Mouse (Mus musculus) thymus, postnatal 4 days (tissue): ENCODE results near the gene Krtap14.
A peak's percentile ranks its signal among the peaks of the same experiment; 100 is the strongest.

ENCODE experiments used
- DNase-seq: peaks from one replicate; pipeline ENCODE4 v3.0.0; 2021

The Krtap14 gene

GRCm38 (mm10) chr16:88826095-88826652, at the start of gene Krtap14:
Gene Krtap14, minus strand, starts transcription at chr16:88826145.
- no peak for DNase-seq

DNA sequence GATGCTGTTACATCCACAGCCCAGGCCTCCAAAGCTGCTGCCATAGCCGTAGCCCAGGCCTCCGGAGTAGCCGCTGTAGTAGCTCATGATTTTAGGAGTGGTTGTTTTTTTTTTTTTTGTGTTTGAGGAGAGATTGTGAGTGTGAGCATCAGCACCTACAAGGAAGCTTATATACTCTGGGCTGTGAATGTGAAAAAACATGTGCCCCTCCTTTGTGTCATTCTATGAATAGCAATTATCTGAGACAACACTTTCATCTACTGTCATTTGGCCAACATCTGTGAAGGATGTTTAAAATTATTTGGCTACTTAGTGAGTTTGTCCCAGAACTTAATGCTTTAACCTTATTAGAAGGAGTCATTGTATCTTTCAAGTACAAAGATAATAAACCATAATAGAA, 48.2 kb upstream of the Krtap14 start, which contains the start of gene Krtap19-2:
Gene Krtap19-2 (minus strand): TSS at position 101 of the 400 bp plus-strand sequence.
- DNase-seq, result no peak

DNA sequence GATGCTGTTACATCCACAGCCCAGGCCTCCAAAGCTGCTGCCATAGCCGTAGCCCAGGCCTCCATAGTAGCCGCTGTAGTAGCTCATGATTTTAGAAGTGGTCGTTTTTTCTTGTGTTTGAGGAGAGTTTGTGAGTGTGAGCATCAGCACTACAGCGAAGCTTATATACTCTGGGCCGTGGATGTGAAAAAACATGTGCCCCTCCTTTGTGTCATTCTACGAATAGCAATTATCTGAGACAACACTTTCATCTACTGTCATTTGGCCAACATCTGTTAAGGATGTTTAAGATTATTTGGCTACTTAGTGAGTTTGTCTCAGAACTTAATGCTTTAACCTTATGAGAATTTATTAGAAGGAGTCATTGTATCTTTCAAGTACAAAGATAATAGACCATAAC, 43.4 kb upstream of the Krtap14 start, which contains the start of gene Krtap19-1:
Gene Krtap19-1 (minus strand): TSS at position 101 of the 400 bp plus-strand sequence.
- DNase-seq, result no peak

DNA sequence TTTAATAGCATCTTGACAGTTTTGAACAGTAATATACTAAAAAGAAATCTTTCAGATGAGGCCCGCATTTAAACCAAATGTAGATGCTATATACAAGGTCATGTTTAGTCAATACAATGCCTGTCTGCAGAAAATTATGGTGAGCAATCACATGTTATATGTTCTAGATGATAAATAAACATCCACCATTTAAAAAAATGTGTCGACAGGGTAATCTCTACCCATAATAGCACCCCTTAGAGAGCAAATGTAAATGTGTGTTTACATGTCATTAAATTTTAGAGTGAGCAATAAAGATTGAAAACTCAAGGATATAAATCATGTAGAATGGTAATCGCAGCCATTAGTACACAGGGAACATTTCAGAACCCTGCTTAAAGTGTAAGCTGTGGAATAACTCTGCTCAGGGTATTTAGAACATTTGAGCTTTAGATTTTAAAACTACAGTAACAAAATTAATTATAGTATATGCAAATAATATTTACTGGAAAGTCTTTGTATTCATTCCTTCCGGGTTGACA, 39.0 kb upstream of the Krtap14 start:
- DNase-seq, result no peak

DNA sequence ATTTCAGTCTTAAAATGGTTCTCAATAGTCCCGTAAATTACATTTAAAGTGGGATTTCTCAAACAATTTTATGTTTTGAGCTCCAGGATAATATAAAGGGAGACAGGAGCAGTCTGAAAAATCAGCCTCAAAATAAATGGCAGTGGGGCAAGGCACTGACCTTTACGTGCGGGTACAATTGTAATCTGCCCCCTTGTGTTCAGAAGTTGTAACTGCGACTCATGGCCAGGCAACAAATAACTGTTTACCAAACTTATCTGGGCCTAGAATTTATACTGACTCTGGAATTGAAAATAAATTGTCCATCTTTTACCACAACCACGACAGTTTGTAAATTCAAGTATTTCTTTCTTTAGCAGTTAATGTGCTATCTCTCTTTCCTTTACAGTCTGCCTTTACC, 25.5 kb upstream of the Krtap14 start:
- DNase-seq, result peak; percentile 11

- no peak for DNase-seq
Observed at GRCm38 (mm10) chr16:88848558-88848957, 22.6 kb upstream of the Krtap14 start.

DNA sequence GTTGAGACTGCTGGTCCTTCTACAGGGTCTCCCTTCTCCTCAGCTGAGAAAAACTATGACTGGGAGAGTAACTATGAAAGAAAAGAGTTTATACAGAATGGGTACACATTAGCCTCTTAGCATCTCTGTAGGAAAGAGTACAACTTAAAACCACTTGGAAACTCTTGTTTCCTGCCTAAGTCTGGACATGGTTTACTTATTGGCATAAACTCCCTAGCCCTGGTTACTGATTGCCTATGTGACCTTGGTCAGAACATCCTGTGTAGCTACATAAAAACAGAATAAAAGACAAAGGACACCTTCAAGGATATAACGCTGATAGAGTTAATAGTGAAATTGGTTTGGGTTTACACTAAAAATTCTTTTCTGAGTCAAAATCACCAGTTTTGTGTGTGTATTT, 21.4 kb upstream of the Krtap14 start:
- no peak for DNase-seq

DNA sequence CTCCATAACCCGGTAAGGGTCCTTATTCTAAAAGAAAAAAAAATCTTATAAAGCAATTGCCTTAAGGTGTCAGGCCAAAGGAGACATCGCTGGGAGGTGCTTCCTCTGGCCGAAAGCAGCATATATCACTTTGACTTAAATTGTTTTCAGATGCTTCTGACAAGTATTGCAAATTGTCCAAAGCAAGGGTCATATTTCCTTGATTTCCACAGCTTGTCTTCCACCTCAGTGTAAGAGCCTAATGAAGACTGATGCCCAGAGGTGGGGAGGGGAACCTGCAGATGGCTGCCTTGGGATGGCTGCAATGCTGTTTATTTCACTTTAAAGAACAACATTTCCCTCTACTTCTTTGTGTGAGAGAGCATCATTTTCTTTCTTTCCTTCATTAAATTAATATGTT, 1.0 kb upstream of the Krtap14 start:
- no peak for DNase-seq

DNA sequence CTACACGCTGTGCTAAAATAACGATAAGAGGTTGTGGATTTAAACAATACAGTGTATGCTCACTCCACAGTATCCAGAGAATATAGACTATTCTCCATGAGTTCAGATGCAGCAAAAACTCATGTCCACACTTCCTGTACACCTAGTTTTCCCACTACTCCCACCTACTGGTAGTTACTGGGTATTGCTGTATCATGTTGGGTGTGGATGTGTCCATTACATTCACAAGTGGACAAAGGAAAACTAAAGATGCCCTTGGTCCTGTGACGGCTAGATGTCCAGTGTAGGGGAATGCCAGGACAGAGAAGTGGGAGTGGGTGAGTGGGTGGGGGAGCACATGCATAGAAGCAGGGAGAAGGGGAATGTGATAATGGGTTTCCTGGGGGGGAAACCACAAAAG, 2.2 kb downstream of the Krtap14 start:
- no peak for DNase-seq

DNA sequence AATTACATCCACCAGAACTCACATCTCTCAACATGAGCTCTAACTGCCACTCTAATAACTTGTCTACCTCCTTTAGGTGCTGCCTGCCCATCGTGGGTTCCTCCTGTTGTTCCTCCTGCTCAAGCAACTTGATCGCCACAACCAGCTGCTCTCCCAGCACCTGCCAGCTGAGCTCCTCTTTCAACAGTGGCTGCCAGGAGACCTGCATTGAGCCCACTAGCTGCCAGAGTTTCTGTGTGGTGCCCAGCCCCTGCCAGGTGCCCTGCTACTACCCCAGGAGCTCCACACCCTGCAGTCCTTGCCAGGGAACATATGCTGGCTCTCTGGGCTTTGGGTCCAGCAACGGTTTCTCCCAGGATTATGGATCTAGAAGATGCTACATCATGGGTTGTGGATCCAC, 5.9 kb downstream of the Krtap14 start, which contains the start of gene Krtap15:
Gene Krtap15 (plus strand): TSS at position 150 of the 400 bp plus-strand sequence.
- no peak for DNase-seq

DNA sequence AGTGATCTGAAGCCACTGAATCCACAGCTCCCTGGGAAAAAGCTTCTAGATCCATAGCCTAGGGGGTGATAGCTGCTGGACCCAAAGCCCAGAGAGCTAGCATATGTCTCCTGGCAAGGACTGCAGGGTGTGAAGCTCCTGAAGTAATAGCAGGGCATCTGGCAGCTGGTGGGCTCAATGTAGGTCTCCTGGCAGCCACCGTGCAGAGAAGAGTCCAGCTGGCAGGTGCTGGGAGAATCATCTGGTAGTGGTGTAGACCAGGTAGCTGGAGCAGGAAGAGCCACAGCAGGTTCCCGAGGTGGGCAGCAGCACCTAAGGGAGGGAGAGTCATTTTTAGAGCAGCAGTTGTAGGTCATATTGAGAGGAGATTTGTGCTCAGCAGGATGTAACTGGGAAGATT, 14.1 kb downstream of the Krtap14 start, which contains the start of gene Gm20741:
Gene Gm20741 (minus strand): TSS at position 394 of the 400 bp plus-strand sequence.
- DNase-seq, result no peak

GRCm38 (mm10) chr16:88786786-88787185, 39.2 kb downstream of the Krtap14 start:
- no peak for DNase-seq

DNA sequence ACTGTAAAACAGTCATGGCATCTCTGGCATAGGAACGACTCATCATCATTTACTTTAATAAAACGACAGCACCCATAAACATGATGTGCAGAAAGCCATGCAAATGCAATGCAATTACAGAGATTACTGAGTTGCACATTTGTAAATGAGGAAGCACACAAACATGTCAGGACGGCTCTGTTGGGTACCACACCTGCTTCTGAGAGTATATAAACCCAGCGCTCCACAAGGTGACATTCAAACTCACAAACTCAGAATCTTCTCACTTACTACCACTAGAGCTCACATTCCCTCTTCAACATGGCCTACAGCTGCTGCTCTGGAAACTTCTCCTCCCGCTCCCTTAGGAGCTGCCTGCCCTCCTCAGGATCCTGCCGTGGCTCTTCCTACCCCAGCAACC, 48.3 kb downstream of the Krtap14 start, which contains the start of gene Gm5965:
Gene Gm5965 (plus strand): TSS at position 301 of the 400 bp plus-strand sequence.
- DNase-seq, result no peak

DNA sequence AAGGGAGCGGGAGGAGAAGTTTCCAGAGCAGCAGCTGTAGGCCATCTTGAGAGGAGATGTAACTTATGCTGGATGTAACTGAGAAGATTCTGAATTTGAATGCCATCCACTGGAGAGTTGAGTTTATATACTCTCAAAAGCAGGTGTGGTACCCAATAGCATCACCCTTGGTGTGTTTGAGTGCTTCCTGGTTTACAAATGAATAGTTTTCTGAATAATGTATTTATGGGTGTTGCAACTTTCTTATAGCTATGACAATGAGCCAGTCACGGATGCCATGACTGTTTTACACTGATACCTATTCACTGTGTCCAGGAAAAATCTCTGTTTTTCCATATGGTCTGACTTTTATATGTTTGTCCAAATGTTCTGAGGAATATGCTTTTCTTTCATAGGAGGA, 51.8 kb downstream of the Krtap14 start, which contains the start of gene 2310057N15Rik:
Gene 2310057N15Rik (minus strand): TSS at position 101 of the 400 bp plus-strand sequence.
- no peak for DNase-seq
